Mouse (Mus musculus) lung, postnatal 25 days (tissue): ENCODE data around the gene Dhx36.
A peak's percentile ranks its signal among the peaks of the same experiment; 100 is the strongest.

Experiments used
- DNase-seq: peaks from one replicate; pipeline ENCODE4 v3.0.0; 2022; ENCODE audit warnings: low spot score

Gene Dhx36

DNA sequence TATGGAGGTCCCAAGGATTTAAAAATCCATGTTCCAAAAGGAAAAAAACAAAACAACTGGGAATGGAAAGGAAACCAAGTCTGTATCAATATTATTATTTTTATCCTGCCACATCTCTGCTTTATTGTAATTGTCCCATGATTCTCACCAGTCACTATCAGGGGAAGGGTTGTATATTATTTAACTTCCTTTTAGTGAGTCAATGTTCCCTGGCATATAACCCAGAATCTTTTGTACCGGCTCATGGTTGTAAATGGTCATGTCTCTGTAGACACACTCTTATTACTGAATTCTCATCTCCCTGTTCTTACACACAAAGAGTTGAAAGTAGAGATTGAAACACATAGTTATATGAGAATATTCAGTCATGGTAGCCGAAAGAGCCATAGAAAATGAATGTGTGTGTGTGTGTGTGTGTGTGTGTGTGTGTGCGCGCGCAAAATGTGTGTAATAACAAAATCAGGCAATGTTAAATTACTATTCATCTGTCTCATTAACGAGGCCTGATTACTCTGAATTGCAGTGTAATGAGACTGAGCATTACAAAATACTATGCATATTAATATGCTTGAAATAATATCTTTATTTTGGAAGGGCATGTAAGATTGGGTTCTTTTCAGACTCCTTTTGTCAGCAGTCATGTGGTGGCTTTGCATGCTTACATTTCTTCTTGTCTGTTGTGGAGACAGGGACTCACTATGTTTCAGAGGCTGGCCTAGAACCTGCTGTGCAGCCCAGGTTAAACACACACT lies 88.2 kb downstream of the Dhx36 start:
- peak; percentile 63 for DNase-seq
